Mouse (Mus musculus): ENCODE measurements around the gene Olfr493.

The Olfr493 gene

DNA sequence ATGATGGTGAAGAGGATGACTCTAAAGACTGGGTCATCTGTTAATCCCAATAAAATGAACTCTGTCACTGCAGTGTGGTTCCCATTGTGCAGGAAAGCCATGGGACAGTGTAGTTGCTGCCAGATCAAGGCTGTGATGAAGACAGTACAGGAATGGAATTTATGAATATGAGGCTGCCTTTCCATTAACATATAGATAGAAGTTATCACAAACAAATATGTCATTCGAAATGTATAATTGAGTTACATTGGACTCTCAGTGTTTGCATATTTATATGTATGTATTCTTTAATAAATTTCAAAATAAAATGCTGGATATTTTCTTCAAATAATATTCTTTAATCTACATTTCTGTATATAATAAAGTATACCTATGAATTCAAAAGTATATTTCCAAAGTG, at the start of gene Olfr493:
Olfr493 (minus strand) TSS at position 101 of the 400 bp plus-strand sequence.
- DNase-seq: no peak

- DNase-seq: no peak
Measured at GRCm38 (mm10) chr7:108392867-108393266, 46.1 kb upstream of the Olfr493 start, which contains the start of gene Olfr495. Gene Olfr495 (plus strand): TSS chr7:108393167.

DNA sequence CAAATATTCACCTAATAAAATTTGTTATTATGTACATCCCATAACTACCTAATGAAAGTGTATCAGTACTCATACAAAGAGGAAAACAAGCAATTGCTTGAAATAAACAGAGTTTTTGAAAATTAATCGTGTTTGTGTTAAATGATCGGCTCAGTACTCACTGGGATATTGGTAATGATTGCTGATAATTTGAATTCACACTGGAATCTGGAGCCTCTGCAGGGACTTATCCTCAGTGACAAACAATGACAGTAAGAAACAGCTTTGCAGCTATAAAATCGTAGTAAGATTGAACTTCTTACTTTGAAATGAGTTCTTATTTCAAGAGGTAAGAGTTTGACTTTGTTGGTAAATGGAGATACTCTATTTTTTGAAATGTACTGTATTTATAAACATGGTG, 18.3 kb upstream of the Olfr493 start, which contains the start of gene Olfr494:
Olfr494 (plus strand) TSS at position 301 of the 400 bp plus-strand sequence.
- no peak for DNase-seq

GRCm38 (mm10) chr7:108323574-108323973, 23.2 kb downstream of the Olfr493 start, which contains the start of gene Olfr492:
Gene Olfr492 (minus strand): TSS chr7:108323674.
- DNase-seq: no peak

GRCm38 (mm10) chr7:108313151-108313550, 33.6 kb downstream of the Olfr493 start, which contains the start of gene Olfr491:
Gene Olfr491 (plus strand): TSS chr7:108313451.
- no peak for DNase-seq
